Mouse (Mus musculus): ENCODE results near the gene Xab2. TPM values are rescaled to one million over a fixed set of nuclear protein-coding genes. Genes with fewer than 3 reads are reported as not detected.
"Not testable (repeated sequence)": the region's sequence is repeated elsewhere in the genome, so short reads cannot be mapped to it uniquely, and the experiment has no call there.

Gene Xab2
- polyA plus RNA-seq, 1 experiment from 2014 or later: 25.7 TPM

GRCm38 (mm10) chr8:3581961-3582360, 39.2 kb downstream of the Xab2 start:
- WGBS (ENCODE audit: insufficient replicate concordance): 55% methylated on average over 1 of the region's 3 CpGs
- ATAC-seq (ENCODE audit: low read depth); H3K27ac ChIP-seq (ENCODE audit: low read length); H3K4me1 ChIP-seq (ENCODE audit: control insufficient read depth, low read depth, low read length); H3K9ac ChIP-seq (ENCODE audit: low read depth, low read length); H3K36me3 ChIP-seq (ENCODE audit: control insufficient read depth, insufficient read depth); H3K4me2 ChIP-seq (ENCODE audit: low read depth, low read length); H3K4me3 ChIP-seq (ENCODE audit: low read depth, low read length); H3K27me3 ChIP-seq (ENCODE audit: control insufficient read depth, insufficient read depth, low read depth, low read length); H3K9me3 ChIP-seq (replicated peaks; ENCODE audit: control insufficient read depth, low read length): not testable (repeated sequence)

- Histone ChIP-seq H3K27ac (ENCODE audit: low read length) (no peak overlapping the region), H3K4me2 (ENCODE audit: low read depth, low read length) (no peak overlapping the region), H3K27me3 (ENCODE audit: control insufficient read depth, insufficient read depth, low read depth, low read length) (no peaks in the 10 kb centered on the region), H3K9ac (ENCODE audit: low read depth, low read length) (no peak overlapping the region), H3K9me3 (replicated peaks; ENCODE audit: control insufficient read depth, low read length) (no peaks in the 10 kb centered on the region), H3K4me3 (ENCODE audit: low read depth, low read length) (no peak overlapping the region), H3K4me1 (ENCODE audit: control insufficient read depth, low read depth, low read length) (no peaks in the 10 kb centered on the region), H3K36me3 (ENCODE audit: control insufficient read depth, insufficient read depth) (no peaks in the 10 kb centered on the region)
- WGBS (ENCODE audit: insufficient replicate concordance): 70% methylated on average over 9 of the region's 9 CpGs
- ATAC-seq (ENCODE audit: low read depth): 0 out of 2 replicates have a peak, but pooled peaks have one; percentile 16
Observed at GRCm38 (mm10) chr8:3579390-3580364, 41.4 kb downstream of the Xab2 start.

GRCm38 (mm10) chr8:3576211-3576960, 44.7 kb downstream of the Xab2 start:
- no peak overlapping the region for H3K9ac ChIP-seq (ENCODE audit: low read depth, low read length)
- 58% methylated on average over 15 of the region's 15 CpGs for WGBS (ENCODE audit: insufficient replicate concordance)
- no peaks in the 10 kb centered on the region for H3K27me3 ChIP-seq (ENCODE audit: control insufficient read depth, insufficient read depth, low read depth, low read length)
- H3K4me1 ChIP-seq (ENCODE audit: control insufficient read depth, low read depth, low read length): no peaks in the 10 kb centered on the region
- no peak overlapping the region for H3K4me3 ChIP-seq (ENCODE audit: low read depth, low read length)
- no peak for ATAC-seq (ENCODE audit: low read depth)
- H3K36me3 ChIP-seq (ENCODE audit: control insufficient read depth, insufficient read depth): no peaks in the 10 kb centered on the region
- no peaks in the 10 kb centered on the region for H3K9me3 ChIP-seq (replicated peaks; ENCODE audit: control insufficient read depth, low read length)
- H3K4me2 ChIP-seq (ENCODE audit: low read depth, low read length): no peak overlapping the region
- H3K27ac ChIP-seq (ENCODE audit: low read length): no peak overlapping the region

GRCm38 (mm10) chr8:3574546-3574945, 46.6 kb downstream of the Xab2 start:
- no peak overlapping the region for H3K4me2 ChIP-seq (ENCODE audit: low read depth, low read length)
- no peak overlapping the region for H3K27ac ChIP-seq (ENCODE audit: low read length)
- no peaks in the 10 kb centered on the region for H3K36me3 ChIP-seq (ENCODE audit: control insufficient read depth, insufficient read depth)
- 69% methylated on average over 3 of the region's 3 CpGs for WGBS (ENCODE audit: insufficient replicate concordance)
- no peaks in the 10 kb centered on the region for H3K4me1 ChIP-seq (ENCODE audit: control insufficient read depth, low read depth, low read length)
- H3K9me3 ChIP-seq (replicated peaks; ENCODE audit: control insufficient read depth, low read length): no peaks in the 10 kb centered on the region
- no peak overlapping the region for H3K9ac ChIP-seq (ENCODE audit: low read depth, low read length)
- ATAC-seq (ENCODE audit: low read depth): no peak
- H3K27me3 ChIP-seq (ENCODE audit: control insufficient read depth, insufficient read depth, low read depth, low read length): no peaks in the 10 kb centered on the region
- H3K4me3 ChIP-seq (ENCODE audit: low read depth, low read length): no peak overlapping the region

GRCm38 (mm10) chr8:3569784-3570183, 51.3 kb downstream of the Xab2 start:
- no peaks in the 10 kb centered on the region for H3K9me3 ChIP-seq (replicated peaks; ENCODE audit: control insufficient read depth, low read length)
- WGBS (ENCODE audit: insufficient replicate concordance): 67% methylated on average over 5 of the region's 5 CpGs

GRCm38 (mm10) chr8:3568378-3568777, 52.7 kb downstream of the Xab2 start:
- WGBS (ENCODE audit: insufficient replicate concordance): 20% methylated on average over 7 of the region's 7 CpGs
- Histone ChIP-seq H3K4me3 (ENCODE audit: low read depth, low read length) (peak overlapping the region; percentile 41), H3K4me1 (ENCODE audit: control insufficient read depth, low read depth, low read length) (peaks cover 6% of the 10 kb centered on the region), H3K27ac (ENCODE audit: low read length) (peak overlapping the region; percentile 43; the same call in 1 of the 2 replicates), H3K4me2 (ENCODE audit: low read depth, low read length) (peak overlapping the region; percentile 36; the same call in 1 of the 2 replicates), H3K36me3 (ENCODE audit: control insufficient read depth, insufficient read depth) (no peaks in the 10 kb centered on the region), H3K27me3 (ENCODE audit: control insufficient read depth, insufficient read depth, low read depth, low read length) (no peaks in the 10 kb centered on the region), H3K9ac (ENCODE audit: low read depth, low read length) (no peak overlapping the region), H3K9me3 (replicated peaks; ENCODE audit: control insufficient read depth, low read length) (no peaks in the 10 kb centered on the region)
- peak; percentile 65 for ATAC-seq (ENCODE audit: low read depth)

More at GRCm38 (mm10) chr8:3569784-3570183, 51.3 kb downstream of the Xab2 start:
- Histone ChIP-seq H3K27me3 (ENCODE audit: control insufficient read depth, insufficient read depth, low read depth, low read length) (no peaks in the 10 kb centered on the region), H3K36me3 (ENCODE audit: control insufficient read depth, insufficient read depth) (no peaks in the 10 kb centered on the region), H3K9ac (ENCODE audit: low read depth, low read length) (no peak overlapping the region), H3K4me1 (ENCODE audit: control insufficient read depth, low read depth, low read length) (peaks cover 6% of the 10 kb centered on the region), H3K4me2 (ENCODE audit: low read depth, low read length) (no peak overlapping the region), H3K27ac (ENCODE audit: low read length) (no peak overlapping the region), H3K4me3 (ENCODE audit: low read depth, low read length) (no peak overlapping the region)
- no peak for ATAC-seq (ENCODE audit: low read depth)

GRCm38 (mm10) chr8:3567641-3568371, 53.3 kb downstream of the Xab2 start, which contains the start of gene C330021F23Rik:
C330021F23Rik (plus strand) TSS chr8:3567990.
- no peaks in the 10 kb centered on the region for H3K36me3 ChIP-seq (ENCODE audit: control insufficient read depth, insufficient read depth)
- no peak within 1 kb of the TSS for H3K9ac ChIP-seq (ENCODE audit: low read depth, low read length)
- peak; percentile 82 for ATAC-seq (ENCODE audit: low read depth)
- peak within 1 kb of the TSS; percentile 36 for H3K4me2 ChIP-seq (ENCODE audit: low read depth, low read length)
- no peaks in the 10 kb centered on the region for H3K9me3 ChIP-seq (replicated peaks; ENCODE audit: control insufficient read depth, low read length)
- H3K4me3 ChIP-seq (ENCODE audit: low read depth, low read length): peak within 1 kb of the TSS; percentile 41
- H3K4me1 ChIP-seq (ENCODE audit: control insufficient read depth, low read depth, low read length): peaks cover 6% of the 10 kb centered on the region
- peak within 1 kb of the TSS; percentile 77 for H3K27ac ChIP-seq (ENCODE audit: low read length)
- no peaks in the 10 kb centered on the region for H3K27me3 ChIP-seq (ENCODE audit: control insufficient read depth, insufficient read depth, low read depth, low read length)
- 10% methylated on average over 12 of the region's 12 CpGs for WGBS (ENCODE audit: insufficient replicate concordance)

Measured in liver, embryonic 16.5 days (tissue).